Mouse (Mus musculus) MEL (cell line): ENCODE results near the gene Ddx46.

Experiments used
- CTCF ChIP-seq, 3 experiments: IDR thresholded peaks in 2 of 3; conservative IDR thresholded peaks in 1 of 3; 2 replicates each; pipeline ENCODE4 v1.5.1; 2011 to 2012; ENCODE audit warnings: low read length in 3 of 3, low read depth in 2 of 3, mild to moderate bottlenecking in 2 of 3, improper control_type of control experiment in 1 of 3, inconsistent platforms in 1 of 3, mixed read lengths in 1 of 3, moderate library complexity in 1 of 3; ENCODE audit not compliant: control insufficient read depth in 1 of 3, insufficient read depth in 1 of 3, poor library complexity in 1 of 3, severe bottlenecking in 1 of 3
- MAX ChIP-seq: IDR thresholded peaks from 2 replicates; pipeline ENCODE4 v1.6.1; 2011; ENCODE audit warnings: low read length, improper control_type of control experiment
- POLR2A ChIP-seq, 2 experiments: IDR thresholded peaks; 2 replicates each; pipeline ENCODE4 v1.6.1; 2011 to 2012; ENCODE audit warnings: low read length in 2 of 2, mild to moderate bottlenecking in 2 of 2, control low read depth in 1 of 2, improper control_type of control experiment in 1 of 2, low read depth in 1 of 2, moderate library complexity in 1 of 2; ENCODE audit not compliant: control insufficient read depth in 1 of 2, insufficient read depth in 1 of 2, poor library complexity in 1 of 2
- ZMIZ1 ChIP-seq: IDR thresholded peaks from 2 replicates; pipeline ENCODE4 v1.6.1; 2012; ENCODE audit warnings: low read depth, mild to moderate bottlenecking, inconsistent platforms, low read length, improper control_type of control experiment, moderate library complexity

- TF ChIP-seq CTCF (IDR thresholded peaks at IDR 0.05 in 2 of 3, conservative IDR thresholded peaks at IDR 0.05 in 1 of 3; ENCODE audit: control insufficient read depth in 1 of 3, insufficient read depth in 1 of 3, low read depth in 2 of 3, low read length in 3 of 3, poor library complexity in 1 of 3, severe bottlenecking in 1 of 3) (peak in 2 of 3 experiments; percentile 28 to 39; a peak in 3 of 6 replicates), ZMIZ1 (no peak), MAX (no peak), POLR2A (IDR thresholded peaks at IDR 0.05; ENCODE audit: control insufficient read depth in 1 of 2, insufficient read depth in 1 of 2, low read depth in 1 of 2, low read length in 2 of 2, poor library complexity in 1 of 2) (no peak)
Observed at GRCm38 (mm10) chr13:55644525-55644924, 9.7 kb downstream of the Ddx46 start.
